Mouse (Mus musculus) cerebral cortex, adult 2 months (tissue): ENCODE results near the gene Usp54.

Experiments used
- WGBS: fragments of 180-500 bp; shearing (Covaris S2); methylation state at CpG from one replicate; pipeline ENCODE4 v1.1.7; 2018; 5-methylcytosine and 5-hydroxymethylcytosine counted together

The Usp54 gene

GRCm38 (mm10) chr14:20607396-20608126 lies 33.3 kb downstream of the Usp54 start:
- 41% methylated on average over 9 of the region's 9 CpGs for WGBS

GRCm38 (mm10) chr14:20601287-20601686 lies 39.6 kb downstream of the Usp54 start:
- 96% methylated on average over 1 of the region's 1 CpGs for WGBS

DNA sequence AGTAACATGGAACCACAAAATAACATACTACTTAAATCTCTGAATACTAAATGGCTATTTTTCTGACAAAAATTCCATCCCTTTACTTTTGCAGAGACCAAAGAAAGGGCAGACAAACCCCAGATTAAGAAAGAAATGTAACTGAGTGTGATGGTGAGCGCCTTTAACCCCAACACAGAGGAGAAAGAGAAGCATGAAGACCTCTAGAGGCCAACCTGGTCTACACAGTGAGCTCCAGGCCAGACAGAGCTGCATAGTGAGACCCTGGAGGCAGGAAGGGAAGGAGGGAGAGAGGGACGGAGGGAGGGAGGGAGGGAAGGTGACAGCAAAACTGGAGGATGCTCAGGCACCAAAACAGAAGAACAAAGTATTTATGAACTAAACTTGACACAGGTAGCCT lies 40.7 kb downstream of the Usp54 start:
- 75% methylated on average over 2 of the region's 2 CpGs for WGBS

DNA sequence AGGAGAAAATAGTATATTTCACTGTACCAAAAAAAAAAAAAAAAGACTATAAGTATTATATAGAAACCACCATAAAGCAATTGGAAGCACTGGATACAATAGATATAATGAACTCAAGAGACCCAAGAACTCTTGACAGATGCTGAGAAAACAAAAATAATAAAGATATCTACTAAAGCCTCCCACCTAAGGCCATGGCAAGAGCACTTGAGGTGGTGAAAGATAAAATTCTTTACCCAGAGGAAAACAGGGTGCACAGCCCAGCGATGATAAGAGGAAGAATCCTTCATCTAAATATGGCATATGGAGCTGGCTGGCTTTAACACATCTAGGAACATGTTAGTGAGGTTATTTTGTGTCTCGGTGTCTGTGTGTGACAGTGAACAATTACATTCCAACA lies 41.3 kb downstream of the Usp54 start:
- 54% methylated on average over 2 of the region's 2 CpGs for WGBS

- WGBS = 15% methylated on average over 3 of the region's 3 CpGs
These were observed 45.1 kb downstream of the Usp54 start for GRCm38 (mm10) chr14:20595781-20596180.

- 89% methylated on average over 5 of the region's 5 CpGs for WGBS
These were observed 53.4 kb downstream of the Usp54 start for GRCm38 (mm10) chr14:20587458-20587857.

GRCm38 (mm10) chr14:20578822-20579407 lies 61.9 kb downstream of the Usp54 start:
- WGBS = 72% methylated on average over 6 of the region's 6 CpGs

DNA sequence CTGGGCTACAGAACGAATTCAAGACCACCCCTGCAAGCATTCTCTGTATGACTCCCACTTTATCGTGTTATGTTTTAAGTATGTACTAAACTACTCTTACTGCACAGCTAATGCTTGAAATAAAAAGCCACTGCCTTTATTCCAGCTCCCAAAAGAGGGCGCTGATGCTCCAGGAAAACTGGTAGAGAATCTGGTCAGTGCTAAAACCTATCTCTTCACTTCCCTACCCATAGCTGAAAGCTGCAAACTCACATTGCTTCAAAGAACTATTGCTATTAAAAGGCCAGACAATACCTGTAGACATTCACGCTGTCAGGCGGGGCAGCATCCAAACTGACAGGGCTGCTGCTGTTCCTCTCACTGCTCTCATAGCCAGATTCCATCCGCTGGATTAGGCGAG lies 64.7 kb downstream of the Usp54 start:
- WGBS = 45% methylated on average over 7 of the region's 7 CpGs

DNA sequence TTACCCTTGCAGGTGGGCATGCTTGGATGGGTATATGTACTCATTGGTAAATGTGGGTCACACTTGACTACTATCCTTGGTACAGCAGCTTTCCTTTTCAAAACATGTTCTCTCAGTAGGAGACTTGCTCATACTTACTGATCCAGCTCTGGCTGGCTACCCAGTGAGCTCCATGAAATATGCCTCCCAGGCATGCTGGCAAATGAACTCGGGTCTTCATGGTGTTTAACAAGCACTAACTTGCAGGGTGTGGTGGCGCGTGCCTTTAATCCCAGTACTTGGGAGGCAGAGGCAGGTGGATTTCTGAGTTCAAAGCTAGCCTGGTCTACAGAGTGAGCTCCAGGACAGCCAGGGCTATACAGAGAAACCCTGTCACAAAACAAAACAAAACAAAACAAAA lies 67.7 kb downstream of the Usp54 start:
- 88% methylated on average over 3 of the region's 3 CpGs for WGBS

DNA sequence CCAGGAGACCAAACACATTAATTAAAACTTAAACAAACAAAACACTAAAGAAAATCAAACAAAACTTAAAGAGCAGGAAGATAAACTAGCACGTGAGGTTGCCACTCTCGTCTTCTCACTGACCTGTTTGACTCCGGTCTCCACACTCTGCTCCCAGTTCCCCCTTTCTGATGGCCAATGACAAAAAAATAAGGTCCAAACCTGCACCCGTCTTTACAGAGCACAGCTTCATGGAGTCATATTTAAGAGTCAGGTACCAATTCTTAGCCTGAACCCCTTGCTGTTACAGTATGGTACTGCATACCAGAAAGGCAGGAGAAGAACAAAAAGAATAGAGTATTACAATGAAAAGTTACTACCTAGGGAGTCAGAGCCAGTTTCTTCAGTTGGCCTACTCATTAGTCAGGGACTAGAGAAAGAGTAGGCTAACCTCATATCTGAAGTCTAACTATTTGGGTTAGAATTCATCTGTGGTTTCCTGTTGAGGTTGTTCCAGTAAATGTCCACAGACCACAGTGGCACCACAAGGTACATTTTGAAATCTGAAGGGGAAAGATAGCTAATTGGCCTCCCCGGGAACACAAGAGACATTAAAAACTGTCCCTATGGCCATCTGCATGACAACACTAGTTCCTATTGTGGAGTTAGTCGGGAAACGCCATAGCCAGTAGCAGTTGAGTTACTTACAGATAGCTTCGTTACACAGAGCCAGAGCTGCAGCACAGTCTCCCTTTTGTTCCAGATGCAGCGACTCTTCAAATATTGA lies 75.4 kb downstream of the Usp54 start:
- 68% methylated on average over 9 of the region's 9 CpGs for WGBS

GRCm38 (mm10) chr14:20564692-20565091 lies 76.2 kb downstream of the Usp54 start:
- 77% methylated on average over 12 of the region's 12 CpGs for WGBS

- 95% methylated on average over 5 of the region's 5 CpGs for WGBS
These were observed 79.0 kb downstream of the Usp54 start for GRCm38 (mm10) chr14:20561897-20562296.

GRCm38 (mm10) chr14:20550136-20550535 lies 90.7 kb downstream of the Usp54 start:
- WGBS = 89% methylated on average over 2 of the region's 2 CpGs

DNA sequence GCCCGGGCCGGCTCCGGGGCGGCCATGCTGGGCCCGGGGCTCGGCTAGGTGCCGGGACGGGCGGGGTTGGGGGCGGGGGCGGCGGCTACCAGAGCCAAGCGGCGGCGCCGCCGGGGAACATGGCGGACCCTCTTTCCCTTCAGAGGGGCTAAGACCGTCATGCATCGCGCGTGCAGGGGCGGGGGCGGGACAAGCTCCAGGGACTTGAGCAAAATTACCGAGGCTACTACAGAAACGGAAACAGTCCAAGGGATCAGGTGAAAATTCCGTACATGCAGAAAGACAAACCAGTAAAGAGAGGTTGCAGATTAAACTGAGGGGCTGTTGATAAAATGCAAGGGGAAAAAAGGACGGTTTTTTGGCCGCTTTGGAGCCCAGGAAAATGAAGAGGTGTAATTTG lies 94.4 kb downstream of the Usp54 start, which contains the start of gene Ppp3cb:
Ppp3cb (minus strand) TSS at position 159 of the 400 bp plus-strand sequence.
- WGBS = under 1% methylated on average over 29 of the region's 29 CpGs

- WGBS = under 1% methylated on average over 65 of the region's 67 CpGs
These were observed 95.1 kb downstream of the Usp54 start for GRCm38 (mm10) chr14:20545529-20546331.

GRCm38 (mm10) chr14:20544467-20545411 lies 96.1 kb downstream of the Usp54 start:
- 55% methylated on average over 7 of the region's 7 CpGs for WGBS

DNA sequence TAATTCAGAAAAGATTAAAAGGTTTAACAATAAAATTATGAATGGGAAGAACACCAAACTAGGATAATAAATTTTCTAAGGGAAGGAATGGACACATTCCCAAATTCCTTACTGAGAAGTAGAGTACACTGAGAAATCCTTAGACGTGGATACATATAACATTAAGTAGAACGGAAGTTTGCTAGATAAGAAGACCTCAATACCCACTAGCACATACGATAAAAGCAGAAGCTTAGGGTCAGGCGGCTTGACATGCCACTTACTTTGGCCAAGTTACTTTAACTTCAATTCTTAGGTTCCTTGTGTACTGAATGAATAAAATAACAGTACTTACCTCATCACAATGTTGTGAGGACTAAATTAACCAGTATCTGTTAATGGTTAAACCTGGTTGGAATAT lies 111.2 kb downstream of the Usp54 start:
- 93% methylated on average over 4 of the region's 4 CpGs for WGBS

DNA sequence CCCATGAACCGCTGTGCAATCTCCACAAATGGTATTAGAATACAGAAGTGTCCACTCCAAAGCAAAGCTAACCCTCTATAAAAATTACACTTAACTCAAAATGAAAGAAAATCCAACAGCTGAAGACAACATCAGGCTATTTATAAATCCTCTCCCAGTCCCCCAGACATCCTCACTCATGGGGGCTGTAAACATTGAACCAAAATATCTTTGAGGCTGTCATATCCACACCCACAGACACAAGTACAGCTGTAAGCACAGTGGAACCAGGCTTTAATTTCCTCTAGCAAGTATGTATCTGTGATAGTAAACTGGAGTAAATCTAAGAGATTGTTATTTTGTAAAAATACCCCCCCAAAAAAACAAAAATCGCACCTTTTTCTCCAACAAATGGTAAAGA lies 120.7 kb downstream of the Usp54 start:
- 66% methylated on average over 2 of the region's 2 CpGs for WGBS

GRCm38 (mm10) chr14:20508424-20508823 lies 132.4 kb downstream of the Usp54 start:
- WGBS = 60% methylated on average over 2 of the region's 2 CpGs

GRCm38 (mm10) chr14:20502966-20503365 lies 137.9 kb downstream of the Usp54 start:
- 86% methylated on average over 10 of the region's 10 CpGs for WGBS

- 83% methylated on average over 3 of the region's 3 CpGs for WGBS
These were observed 140.9 kb downstream of the Usp54 start for GRCm38 (mm10) chr14:20499982-20500381.
